Mouse (Mus musculus): Measurements from ENCODE around the gene Nlrp4b.

- no peak for TF ChIP-seq CTCF (IDR thresholded peaks at IDR 0.05; ENCODE audit: extremely low read depth, insufficient read depth, low read length)
- TF ChIP-seq POLR2A (IDR thresholded peaks at IDR 0.05; ENCODE audit: extremely low read depth, insufficient read depth, low read length) = no peak
Measured at GRCm38 (mm10) chr7:10687489-10687888, at the start of gene Nlrp4b.
